Mouse (Mus musculus): ENCODE measurements around the gene Syt16. TPM values are rescaled to one million over a fixed set of nuclear protein-coding genes. Genes with fewer than 3 reads are reported as not detected.

The Syt16 gene
- polyA plus RNA-seq, 1 experiment = not detected

DNA sequence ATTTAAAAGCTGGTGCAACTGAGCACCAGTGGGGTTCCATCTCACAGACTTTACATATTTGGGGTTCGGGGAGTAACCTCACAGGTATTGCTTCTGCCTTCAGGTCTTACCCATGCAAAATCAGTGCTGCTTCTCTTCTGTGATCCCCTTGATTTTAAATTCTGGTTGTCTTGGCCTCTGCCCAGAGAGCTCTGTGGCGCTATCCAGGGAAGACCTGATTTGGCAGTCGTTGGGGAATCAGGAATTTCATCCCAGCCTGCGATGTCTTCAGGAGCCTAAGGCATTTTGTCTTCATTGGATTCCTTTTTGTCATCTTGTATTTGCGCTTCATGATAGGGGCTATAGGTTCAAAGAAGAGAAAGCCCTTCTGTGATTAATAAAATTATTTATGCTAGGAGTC lies 95.1 kb downstream of the Syt16 start:
- TF ChIP-seq SRF (IDR thresholded peaks at IDR 0.05; ENCODE audit: control insufficient read depth, insufficient read length, low read depth) (no peak), MYOD1 (IDR thresholded peaks at IDR 0.05; ENCODE audit: control insufficient read depth in 1 of 3, insufficient read length in 2 of 3, low read depth in 2 of 3) (no peak), CEBPB (IDR thresholded peaks at IDR 0.05; ENCODE audit: insufficient read depth, poor library complexity, severe bottlenecking) (no peak), POLR2A (IDR thresholded peaks at IDR 0.05; ENCODE audit: insufficient read length, low read depth) (no peak), TCF12 (IDR thresholded peaks at IDR 0.05; ENCODE audit: insufficient read depth, poor library complexity, severe bottlenecking) (no peak), USF1 (IDR thresholded peaks at IDR 0.05; ENCODE audit: low read depth) (no peak), E2F4 (IDR thresholded peaks at IDR 0.05; ENCODE audit: insufficient read depth) (no peak), TCF3 (IDR thresholded peaks at IDR 0.05; ENCODE audit: insufficient read length, low read depth) (no peak), MYOG (IDR thresholded peaks at IDR 0.05; ENCODE audit: control insufficient read depth in 1 of 3, insufficient read depth in 1 of 3, insufficient read length in 2 of 3, low read depth in 2 of 3) (no peak), REST (IDR thresholded peaks at IDR 0.05; ENCODE audit: insufficient read depth, insufficient read length) (no peak), MAX (IDR thresholded peaks at IDR 0.05; ENCODE audit: low read depth) (no peak), POLR2AphosphoS2 (IDR thresholded peaks at IDR 0.05; ENCODE audit: insufficient read length, low read depth) (no peak)

DNA sequence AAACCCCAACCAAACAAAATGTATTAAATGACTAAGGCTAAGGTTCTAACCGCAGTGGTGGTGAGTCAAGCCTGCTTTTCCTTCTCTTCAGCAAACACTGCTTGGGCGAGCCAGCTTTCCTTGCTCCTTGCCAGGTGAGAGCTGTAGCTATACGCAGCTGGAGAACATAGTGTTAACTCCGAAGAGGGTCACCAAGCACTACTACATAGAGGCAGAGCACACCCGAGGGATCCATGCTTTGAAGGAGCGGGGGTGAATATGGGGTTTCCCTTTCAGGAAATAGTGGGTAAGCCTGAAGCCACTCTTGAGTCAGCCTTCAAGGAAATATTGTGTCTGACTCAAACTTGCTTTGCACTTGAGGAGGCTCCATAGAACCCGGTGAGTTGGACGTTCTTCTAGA lies 95.6 kb downstream of the Syt16 start:
- Histone ChIP-seq H3K36me3 (ENCODE audit: control insufficient read depth, insufficient read depth) (no peaks in the 10 kb centered on the region), H3K27me3 (ENCODE audit: control insufficient read depth, insufficient read depth, insufficient read length) (no peaks in the 10 kb centered on the region), H3K79me2 (ENCODE audit: control insufficient read depth, insufficient read depth) (no peaks in the 10 kb centered on the region), H3K4me2 (ENCODE audit: low read depth) (peak overlapping the region; percentile 51), H3ac (ENCODE audit: control insufficient read depth, insufficient read length) (no peak overlapping the region), H3K4me3 (no peak overlapping the region)
- TF ChIP-seq TCF3 (IDR thresholded peaks at IDR 0.05; ENCODE audit: insufficient read length, low read depth) = no peak
- no peak for TF ChIP-seq CEBPB (IDR thresholded peaks at IDR 0.05; ENCODE audit: insufficient read depth, poor library complexity, severe bottlenecking)
- TF ChIP-seq SRF (IDR thresholded peaks at IDR 0.05; ENCODE audit: control insufficient read depth, insufficient read length, low read depth) = no peak
- TF ChIP-seq POLR2A (IDR thresholded peaks at IDR 0.05; ENCODE audit: insufficient read length, low read depth) = no peak
- no peak for TF ChIP-seq TCF12 (IDR thresholded peaks at IDR 0.05; ENCODE audit: insufficient read depth, poor library complexity, severe bottlenecking)
- no peak for TF ChIP-seq E2F4 (IDR thresholded peaks at IDR 0.05; ENCODE audit: insufficient read depth)
- no peak for TF ChIP-seq MAX (IDR thresholded peaks at IDR 0.05; ENCODE audit: low read depth)
- no peak for TF ChIP-seq POLR2AphosphoS2 (IDR thresholded peaks at IDR 0.05; ENCODE audit: insufficient read length, low read depth)
- TF ChIP-seq USF1 (IDR thresholded peaks at IDR 0.05; ENCODE audit: low read depth) = no peak
- no peak for TF ChIP-seq MYOD1 (IDR thresholded peaks at IDR 0.05; ENCODE audit: control insufficient read depth in 1 of 3, insufficient read length in 2 of 3, low read depth in 2 of 3)

More for the DNA sequence above, 95.1 kb downstream of the Syt16 start:
- Histone ChIP-seq H3K27me3 (ENCODE audit: control insufficient read depth, insufficient read depth, insufficient read length) (no peaks in the 10 kb centered on the region), H3K36me3 (ENCODE audit: control insufficient read depth, insufficient read depth) (no peaks in the 10 kb centered on the region), H3K4me2 (ENCODE audit: low read depth) (no peak overlapping the region), H3K4me3 (no peak overlapping the region), H3K79me2 (ENCODE audit: control insufficient read depth, insufficient read depth) (no peaks in the 10 kb centered on the region), H3ac (ENCODE audit: control insufficient read depth, insufficient read length) (no peak overlapping the region)

DNA sequence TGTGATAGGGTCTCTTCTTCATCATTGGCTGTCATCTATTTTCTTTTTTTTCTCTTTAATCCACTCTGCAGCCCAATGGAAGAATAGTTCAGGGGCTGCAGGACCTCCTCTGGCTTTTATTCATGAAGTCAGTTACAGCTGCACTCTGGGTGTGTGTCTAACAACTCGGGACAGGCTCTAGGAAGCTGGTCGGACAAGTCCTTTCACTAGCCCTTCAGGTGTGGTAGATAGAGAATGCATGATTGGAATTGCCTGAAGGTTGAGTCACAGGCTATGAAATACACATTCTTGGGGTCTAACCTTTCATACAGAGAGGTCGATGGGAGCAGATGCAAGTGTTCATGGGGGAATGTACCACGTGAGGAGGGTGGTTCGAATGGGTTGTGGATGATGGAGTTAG lies 97.2 kb downstream of the Syt16 start:
- Histone ChIP-seq H3K4me3 (no peak overlapping the region), H3K79me2 (ENCODE audit: control insufficient read depth, insufficient read depth) (no peaks in the 10 kb centered on the region), H3ac (ENCODE audit: control insufficient read depth, insufficient read length) (no peak overlapping the region), H3K4me2 (ENCODE audit: low read depth) (no peak overlapping the region), H3K36me3 (ENCODE audit: control insufficient read depth, insufficient read depth) (no peaks in the 10 kb centered on the region), H3K27me3 (ENCODE audit: control insufficient read depth, insufficient read depth, insufficient read length) (no peaks in the 10 kb centered on the region)
- no peak for TF ChIP-seq REST (IDR thresholded peaks at IDR 0.05; ENCODE audit: insufficient read depth, insufficient read length)
- no peak for TF ChIP-seq E2F4 (IDR thresholded peaks at IDR 0.05; ENCODE audit: insufficient read depth)
- TF ChIP-seq SRF (IDR thresholded peaks at IDR 0.05; ENCODE audit: control insufficient read depth, insufficient read length, low read depth) = no peak
- TF ChIP-seq TCF3 (IDR thresholded peaks at IDR 0.05; ENCODE audit: insufficient read length, low read depth) = no peak
- no peak for TF ChIP-seq MAX (IDR thresholded peaks at IDR 0.05; ENCODE audit: low read depth)
- TF ChIP-seq POLR2AphosphoS2 (IDR thresholded peaks at IDR 0.05; ENCODE audit: insufficient read length, low read depth) = no peak
- TF ChIP-seq MYOD1 (IDR thresholded peaks at IDR 0.05; ENCODE audit: control insufficient read depth in 1 of 3, insufficient read length in 2 of 3, low read depth in 2 of 3) = no peak
- TF ChIP-seq USF1 (IDR thresholded peaks at IDR 0.05; ENCODE audit: low read depth) = no peak
- no peak for TF ChIP-seq CEBPB (IDR thresholded peaks at IDR 0.05; ENCODE audit: insufficient read depth, poor library complexity, severe bottlenecking)
- TF ChIP-seq TCF12 (IDR thresholded peaks at IDR 0.05; ENCODE audit: insufficient read depth, poor library complexity, severe bottlenecking) = no peak
- no peak for TF ChIP-seq MYOG (IDR thresholded peaks at IDR 0.05; ENCODE audit: control insufficient read depth in 1 of 3, insufficient read depth in 1 of 3, insufficient read length in 2 of 3, low read depth in 2 of 3)
- no peak for TF ChIP-seq POLR2A (IDR thresholded peaks at IDR 0.05; ENCODE audit: insufficient read length, low read depth)

DNA sequence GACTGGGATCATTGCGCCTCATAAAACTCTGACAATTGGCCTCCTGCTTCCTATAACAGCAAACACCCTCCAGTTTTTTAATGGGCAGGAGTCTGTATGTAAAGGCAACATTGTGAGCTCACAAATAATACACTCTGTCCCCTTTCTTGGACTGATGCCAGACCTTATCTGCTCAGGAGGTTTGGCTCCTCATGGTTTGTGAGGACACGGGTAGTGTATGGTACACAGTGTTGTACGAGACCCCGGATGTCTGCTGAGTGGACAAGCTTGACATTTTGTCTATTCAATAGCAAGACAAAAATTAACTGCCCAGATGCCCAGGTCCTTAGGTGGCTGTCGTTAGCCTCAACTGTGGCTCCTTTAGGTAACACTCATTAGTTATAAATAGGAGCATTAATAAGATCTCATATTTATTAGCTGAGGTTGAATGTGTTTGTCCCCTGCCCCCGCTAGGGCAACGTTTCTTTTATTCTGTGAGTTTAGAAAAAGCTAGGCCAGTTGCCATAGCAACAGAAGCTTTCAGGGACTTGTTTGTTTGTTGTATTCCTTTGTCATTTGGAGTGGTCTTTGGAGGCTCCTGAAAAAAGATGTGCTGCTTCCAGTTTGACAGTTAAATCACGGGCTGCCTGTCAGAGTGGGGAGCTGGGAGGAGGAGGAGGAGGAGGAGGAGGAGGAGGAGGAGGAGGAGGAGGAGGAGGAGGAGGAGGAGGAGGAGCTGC lies 101.3 kb downstream of the Syt16 start:
- no peaks in the 10 kb centered on the region for H3K79me2 ChIP-seq (ENCODE audit: control insufficient read depth, insufficient read depth)
- no peaks in the 10 kb centered on the region for H3K36me3 ChIP-seq (ENCODE audit: control insufficient read depth, insufficient read depth)
- no peak overlapping the region for H3ac ChIP-seq (ENCODE audit: control insufficient read depth, insufficient read length)
- no peak overlapping the region for H3K4me3 ChIP-seq
- TF ChIP-seq SRF (IDR thresholded peaks at IDR 0.05; ENCODE audit: control insufficient read depth, insufficient read length, low read depth) (no peak), E2F4 (IDR thresholded peaks at IDR 0.05; ENCODE audit: insufficient read depth) (no peak), POLR2AphosphoS2 (IDR thresholded peaks at IDR 0.05; ENCODE audit: insufficient read length, low read depth) (no peak), POLR2A (IDR thresholded peaks at IDR 0.05; ENCODE audit: insufficient read length, low read depth) (no peak), TCF3 (IDR thresholded peaks at IDR 0.05; ENCODE audit: insufficient read length, low read depth) (no peak), CEBPB (IDR thresholded peaks at IDR 0.05; ENCODE audit: insufficient read depth, poor library complexity, severe bottlenecking) (no peak), TCF12 (IDR thresholded peaks at IDR 0.05; ENCODE audit: insufficient read depth, poor library complexity, severe bottlenecking) (no peak), MYOD1 (IDR thresholded peaks at IDR 0.05; ENCODE audit: control insufficient read depth in 1 of 3, insufficient read length in 2 of 3, low read depth in 2 of 3) (no peak), USF1 (IDR thresholded peaks at IDR 0.05; ENCODE audit: low read depth) (no peak), MYOG (IDR thresholded peaks at IDR 0.05; ENCODE audit: control insufficient read depth in 1 of 3, insufficient read depth in 1 of 3, insufficient read length in 2 of 3, low read depth in 2 of 3) (no peak), MAX (IDR thresholded peaks at IDR 0.05; ENCODE audit: low read depth) (no peak), REST (IDR thresholded peaks at IDR 0.05; ENCODE audit: insufficient read depth, insufficient read length) (no peak)
- H3K27me3 ChIP-seq (ENCODE audit: control insufficient read depth, insufficient read depth, insufficient read length) = no peaks in the 10 kb centered on the region
- H3K4me2 ChIP-seq (ENCODE audit: low read depth) = no peak overlapping the region
